Mouse (Mus musculus) gastrocnemius, adult 8-10 months (tissue): ENCODE measurements around the gene Hfm1. TPM values are rescaled to one million over a fixed set of nuclear protein-coding genes. Genes with fewer than 3 reads are reported as not detected.
A peak's percentile ranks its signal among the peaks of the same experiment; 100 is the strongest.

Source experiments
- DNase-seq, 2 experiments: peaks; one replicate each; pipeline ENCODE4 v3.0.0; 2022; ENCODE audit warnings: low spot score in 2 of 2
- total RNA-seq, 4 experiments: library from RNA; stranded (reverse); gene quantifications; 2 replicates each; pipeline ENCODE4 v1.2.4; 2022

The Hfm1 gene
- total RNA-seq, 4 experiments from 2014 or later, result not detected

GRCm38 (mm10) chr5:106847045-106847444 lies 79.1 kb downstream of the Hfm1 start:
- no peak for DNase-seq

- no peak for DNase-seq
Observed at GRCm38 (mm10) chr5:106843906-106844305, 82.2 kb downstream of the Hfm1 start.

- no peak for DNase-seq
Observed at GRCm38 (mm10) chr5:106833025-106833424, 93.1 kb downstream of the Hfm1 start.

- DNase-seq, result no peak
Observed at GRCm38 (mm10) chr5:106831401-106831800, 94.7 kb downstream of the Hfm1 start.

GRCm38 (mm10) chr5:106830775-106831174 lies 95.3 kb downstream of the Hfm1 start:
- DNase-seq, result no peak

GRCm38 (mm10) chr5:106826740-106827139 lies 99.4 kb downstream of the Hfm1 start:
- DNase-seq, result no peak

GRCm38 (mm10) chr5:106826044-106826443 lies 100.1 kb downstream of the Hfm1 start:
- DNase-seq, result no peak

- no peak for DNase-seq
Observed at GRCm38 (mm10) chr5:106825301-106825853, 100.7 kb downstream of the Hfm1 start.

- no peak for DNase-seq
Observed at GRCm38 (mm10) chr5:106824716-106825115, 101.4 kb downstream of the Hfm1 start.

GRCm38 (mm10) chr5:106819630-106820029 lies 106.5 kb downstream of the Hfm1 start:
- no peak for DNase-seq

- no peak for DNase-seq
Observed at GRCm38 (mm10) chr5:106815923-106816654, 110.0 kb downstream of the Hfm1 start.

- no peak for DNase-seq
Observed at GRCm38 (mm10) chr5:106814611-106815010, 111.5 kb downstream of the Hfm1 start.

GRCm38 (mm10) chr5:106803094-106803493 lies 123.0 kb downstream of the Hfm1 start:
- peak; percentile 11 to 15 for DNase-seq

- peak; percentile 61 to 70 for DNase-seq
Observed at GRCm38 (mm10) chr5:106801886-106802798, 124.0 kb downstream of the Hfm1 start.

- DNase-seq, result no peak
Observed at GRCm38 (mm10) chr5:106801215-106801863, 124.8 kb downstream of the Hfm1 start.

- no peak for DNase-seq
Observed at GRCm38 (mm10) chr5:106797896-106798295, 128.2 kb downstream of the Hfm1 start.

- DNase-seq, result no peak
Observed at GRCm38 (mm10) chr5:106791241-106791572, 134.9 kb downstream of the Hfm1 start.

GRCm38 (mm10) chr5:106790496-106791240 lies 135.5 kb downstream of the Hfm1 start:
- DNase-seq, result no peak
